Mouse (Mus musculus): ENCODE data around the gene Cth.

The Cth gene

DNA sequence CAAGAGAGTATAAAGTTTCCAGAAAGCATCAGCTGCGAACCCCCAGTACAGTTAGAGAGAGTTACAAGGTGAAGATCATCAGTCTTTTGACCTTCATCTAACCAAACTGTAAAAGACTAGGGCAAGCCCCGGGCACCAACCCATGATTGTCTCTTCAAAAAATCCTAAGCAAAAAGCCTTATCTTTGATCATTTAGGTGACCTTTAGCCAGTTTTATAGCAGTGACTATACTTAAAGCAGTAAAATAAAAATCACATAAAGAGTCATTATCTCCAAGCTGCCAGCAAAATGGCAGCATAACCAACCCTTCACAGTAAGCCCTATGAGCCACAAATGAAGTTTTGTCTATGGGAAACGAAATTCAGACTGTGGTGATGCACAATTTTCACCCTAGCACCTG is 14.6 kb downstream of the Cth start:
- DNase-seq: no peak

DNA sequence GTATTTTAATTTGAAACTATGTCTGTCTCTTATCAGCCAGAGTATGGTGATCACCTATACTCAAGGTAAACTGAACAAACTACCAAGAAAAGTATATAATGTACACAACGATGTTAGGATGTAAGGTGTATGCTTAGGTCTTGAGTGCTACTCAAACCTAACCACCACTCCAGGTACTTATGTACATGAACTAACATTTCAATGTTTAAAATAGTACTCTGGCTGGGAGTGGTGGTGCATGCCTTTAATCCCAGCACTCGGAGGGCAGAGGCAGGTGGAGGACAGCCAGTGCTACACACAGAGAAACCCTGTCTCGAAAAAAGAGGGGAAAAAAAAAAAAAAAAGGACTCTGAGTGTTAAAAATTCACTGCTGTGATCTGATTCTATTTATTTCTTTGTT is 16.7 kb downstream of the Cth start:
- DNase-seq: no peak

DNA sequence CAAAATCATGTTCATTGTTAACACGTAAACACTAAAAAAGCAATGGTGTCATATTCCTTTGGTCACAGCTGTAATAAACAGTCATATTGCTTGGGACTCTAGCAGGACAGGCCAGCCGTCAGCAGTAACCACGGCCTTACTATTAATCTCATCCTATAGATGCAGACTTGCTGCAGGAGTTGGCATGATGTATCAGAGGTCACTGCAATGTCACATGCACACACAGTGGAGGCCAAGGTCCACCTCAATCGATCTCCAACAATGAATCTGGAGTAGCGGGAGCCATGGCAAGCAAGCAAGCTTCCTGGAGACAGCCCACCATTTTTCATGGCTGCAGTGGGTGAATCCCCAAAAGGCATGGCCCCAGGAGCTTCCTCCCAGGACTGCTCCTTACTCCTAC is 23.2 kb downstream of the Cth start:
- no peak for DNase-seq

DNA sequence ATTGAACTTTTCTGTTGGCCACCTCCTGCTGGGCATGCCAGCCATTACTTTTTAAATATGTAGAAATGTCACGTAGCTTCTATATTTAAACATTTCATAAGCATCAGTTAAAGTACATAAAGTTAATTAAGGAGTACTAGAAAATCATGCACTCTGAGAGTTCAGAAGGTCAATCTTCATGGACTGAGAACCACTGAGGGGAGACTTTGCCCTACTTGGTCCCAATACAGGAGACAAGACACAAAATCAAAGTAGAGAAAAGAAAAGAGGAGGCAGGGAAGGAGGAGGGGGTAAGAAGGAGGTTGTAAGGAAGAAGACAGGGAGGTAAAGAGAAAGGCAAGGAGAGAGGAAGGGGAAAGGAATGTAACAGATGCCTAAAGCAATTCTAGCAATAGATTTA is 24.9 kb downstream of the Cth start:
- DNase-seq: no peak

DNA sequence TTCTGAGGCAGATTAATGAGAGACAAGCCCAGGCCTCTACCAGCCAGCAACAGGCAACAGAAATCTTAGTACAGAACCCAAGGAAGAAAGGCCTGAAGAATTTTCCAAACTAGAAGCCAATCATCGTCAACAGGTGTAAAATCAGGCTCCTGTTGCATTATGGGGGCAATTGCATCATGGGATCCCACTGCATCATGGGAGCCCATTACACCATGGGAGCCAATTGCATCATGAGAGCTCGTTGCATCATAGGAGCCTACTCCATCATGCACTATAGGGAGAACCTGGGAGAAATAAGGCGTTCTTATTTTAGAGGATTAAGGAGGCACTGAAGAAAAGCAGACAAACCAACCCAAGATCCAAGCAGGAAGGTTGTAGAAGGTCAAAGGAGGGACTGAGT is 27.2 kb downstream of the Cth start:
- no peak for DNase-seq

DNA sequence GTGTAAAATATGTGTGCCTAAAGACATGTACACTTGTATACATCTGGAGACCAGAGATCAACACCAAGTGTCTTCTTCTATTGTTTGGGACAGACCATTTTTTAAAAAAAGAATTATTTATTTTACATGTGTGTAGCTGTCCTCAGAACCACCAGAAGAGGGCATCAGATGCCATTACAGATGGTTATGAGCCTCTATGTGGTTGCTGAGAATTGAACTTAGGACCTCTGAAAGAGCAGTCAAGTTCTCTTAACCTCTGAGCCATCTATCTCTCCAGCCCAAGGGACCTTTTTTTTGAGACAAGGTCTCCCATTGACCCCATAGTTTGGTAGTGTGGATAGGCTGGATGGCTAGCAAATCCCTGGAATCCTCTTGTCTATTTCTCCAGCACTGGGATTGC is 33.1 kb downstream of the Cth start:
- DNase-seq: no peak

DNA sequence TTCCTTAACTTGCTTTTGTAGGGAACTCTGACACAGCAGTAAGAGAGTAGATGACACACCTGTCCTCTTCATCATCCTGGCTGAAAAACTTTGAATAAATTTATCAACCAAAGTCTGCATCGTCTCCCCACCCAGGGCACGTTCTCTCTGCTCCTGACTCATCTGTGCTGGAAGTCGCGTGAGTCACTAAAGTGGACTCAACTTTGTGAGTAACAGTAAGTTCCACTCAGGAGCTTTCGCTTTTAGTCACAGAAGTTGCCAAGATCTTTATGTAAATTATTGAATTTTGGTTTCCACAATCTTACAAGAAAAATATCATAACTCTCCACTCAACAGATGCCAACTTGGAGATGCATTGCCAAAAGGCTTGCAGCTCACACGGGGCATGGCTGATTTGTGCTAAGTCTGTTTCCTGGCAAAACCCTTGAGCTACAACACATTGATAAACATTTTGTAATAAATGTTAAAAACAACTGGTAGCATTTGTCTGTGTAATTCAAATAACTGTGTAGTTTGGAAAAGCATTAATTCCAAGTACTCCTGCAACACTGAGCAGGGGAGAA is 40.7 kb downstream of the Cth start:
- DNase-seq: no peak

DNA sequence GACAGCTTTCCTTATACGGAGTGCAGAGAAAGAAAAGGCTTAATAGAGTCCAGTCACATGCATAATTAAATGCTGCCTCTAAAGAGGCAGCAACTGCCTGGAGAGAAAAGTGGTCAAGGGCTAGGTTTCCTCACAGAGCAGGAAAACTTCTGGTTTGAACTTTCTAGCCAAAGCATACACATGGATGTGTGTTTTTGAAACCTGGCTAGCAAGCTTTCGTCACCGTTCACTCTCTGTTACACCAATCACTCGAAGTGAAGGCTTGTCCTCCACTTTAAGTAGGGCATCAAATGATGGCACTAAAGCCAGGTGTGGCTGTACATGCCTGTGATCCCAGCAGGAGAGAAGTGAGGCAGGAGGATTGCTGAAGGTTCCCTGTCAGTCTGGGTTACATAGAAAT is 41.8 kb downstream of the Cth start:
- no peak for DNase-seq

DNA sequence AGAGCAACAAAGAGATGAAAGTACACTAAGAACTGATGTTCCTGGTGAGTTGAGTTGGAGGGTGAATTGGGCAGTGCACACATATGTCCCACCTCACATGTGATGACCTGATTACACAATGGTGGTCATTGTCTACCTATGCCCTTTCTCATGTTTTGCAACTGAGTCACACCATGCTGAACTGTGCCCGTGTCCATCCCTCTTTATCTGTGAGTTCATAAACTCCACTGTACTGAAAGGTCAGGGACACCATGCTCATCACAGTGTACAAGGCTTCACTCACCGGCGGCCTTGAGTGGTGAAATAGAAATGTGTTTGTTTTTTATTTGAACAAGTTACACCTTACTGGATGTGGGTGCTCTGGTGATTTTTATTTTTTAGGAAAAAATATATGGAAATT is 42.9 kb downstream of the Cth start:
- no peak for DNase-seq

DNA sequence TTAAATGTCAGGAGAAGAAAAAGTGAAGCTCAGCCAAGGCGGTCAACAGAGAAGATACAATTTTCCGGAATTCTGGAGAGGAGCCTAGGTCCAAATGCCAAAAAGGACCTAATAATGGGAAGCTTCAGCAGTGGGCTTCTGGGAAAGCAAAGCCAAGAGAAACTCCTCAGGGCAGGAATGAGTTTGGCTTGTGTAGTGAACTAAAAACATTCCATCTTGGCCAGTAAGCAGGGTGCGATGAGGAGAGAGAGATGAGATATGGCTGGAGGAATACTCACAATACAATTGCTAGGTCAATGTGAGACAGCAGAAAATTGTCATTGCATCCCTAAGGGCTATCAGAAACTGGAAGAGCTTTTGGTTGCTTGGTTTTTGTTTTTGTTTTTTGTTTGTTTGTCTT is 43.9 kb downstream of the Cth start:
- DNase-seq: no peak

DNA sequence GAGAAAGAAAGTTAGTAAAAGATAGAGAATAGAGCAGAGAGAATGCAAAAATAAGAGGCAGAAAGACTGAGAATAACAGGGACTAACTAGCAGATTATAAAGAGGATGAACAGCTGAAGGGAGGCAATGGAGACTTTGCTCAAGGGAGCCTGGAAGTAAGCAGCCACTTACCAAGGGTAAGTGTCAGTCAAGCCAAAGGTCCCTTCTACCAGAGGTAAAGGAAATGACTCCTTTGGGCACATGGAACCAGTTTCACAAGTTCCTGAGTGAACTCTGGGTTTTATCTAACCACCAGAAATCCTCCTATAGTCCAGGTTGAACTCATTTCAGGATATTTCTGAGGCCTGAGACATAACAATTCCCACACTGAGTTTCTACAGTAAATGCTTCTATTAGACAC is 47.0 kb downstream of the Cth start:
- DNase-seq: no peak

DNA sequence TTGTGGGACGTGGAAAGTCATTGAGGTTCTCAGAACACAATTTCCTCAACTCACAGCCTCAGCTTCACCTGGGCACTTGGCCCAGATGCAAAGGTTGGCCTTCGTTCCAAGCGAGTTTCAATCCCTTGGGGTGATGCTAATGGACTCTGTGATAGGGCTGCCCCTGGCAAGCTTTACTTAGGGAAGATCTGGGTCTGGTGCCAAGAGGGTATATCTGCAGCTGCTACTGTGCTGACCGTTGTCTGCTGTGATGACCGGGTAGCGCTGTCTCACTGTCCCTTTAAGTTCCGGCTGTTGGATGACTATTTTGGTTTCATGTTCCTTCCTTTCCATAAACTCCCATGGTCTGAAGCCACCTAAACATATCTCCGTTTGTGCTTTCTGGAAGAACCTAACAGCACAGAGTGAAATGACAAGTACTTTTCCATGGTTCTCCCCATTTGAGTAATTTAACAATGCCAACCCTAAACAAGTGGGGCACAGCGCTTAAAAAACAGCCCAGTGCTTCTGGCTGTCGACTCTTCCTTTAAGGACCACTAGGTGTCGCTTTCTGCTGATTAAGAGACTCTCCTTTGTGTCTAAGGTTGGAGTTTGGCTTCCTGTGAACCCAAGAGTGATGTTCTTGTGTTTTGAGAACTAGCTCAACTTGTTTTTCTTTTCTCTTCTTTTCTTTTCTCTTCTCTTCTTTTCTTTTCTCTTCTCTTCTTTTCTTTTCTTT is 48.3 kb downstream of the Cth start:
- DNase-seq: peak; percentile 59

DNA sequence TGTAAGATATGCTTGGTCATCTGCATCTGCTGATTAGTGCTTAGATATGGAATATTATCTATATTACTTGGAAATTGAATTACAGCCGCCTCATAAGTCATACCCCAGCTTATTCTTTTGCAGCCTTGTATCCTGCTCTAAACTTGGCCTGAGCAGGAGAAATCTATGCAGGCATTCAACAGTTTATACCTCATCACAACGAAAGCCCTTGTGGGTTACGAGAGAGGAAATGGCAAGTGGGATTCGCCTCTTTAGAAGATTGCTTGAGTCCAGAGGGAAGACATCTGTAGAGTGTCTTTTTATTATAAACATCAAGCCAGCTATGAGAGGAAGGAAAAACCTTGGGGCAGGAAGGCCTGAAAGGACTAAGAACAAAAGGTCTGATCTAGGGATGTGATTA is 52.0 kb downstream of the Cth start:
- no peak for DNase-seq

DNA sequence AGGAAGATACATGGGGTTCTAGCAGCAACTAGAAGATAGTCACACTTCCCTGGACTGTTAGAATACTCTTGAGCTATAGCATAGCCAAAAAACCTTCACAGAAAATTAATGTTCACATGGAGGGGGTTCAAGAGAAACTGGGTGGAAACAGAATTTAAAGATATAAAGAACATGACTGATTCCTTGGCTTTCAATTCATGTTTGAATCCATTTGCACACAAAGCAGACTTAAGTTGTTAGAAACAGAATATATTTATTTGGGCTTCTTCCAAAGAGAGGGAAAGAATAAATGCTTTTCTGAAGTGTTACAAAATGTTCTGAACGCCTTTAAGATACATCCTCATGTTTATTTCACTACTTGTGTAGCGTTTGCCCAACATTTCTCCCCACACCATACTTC is 57.0 kb downstream of the Cth start:
- DNase-seq: no peak

DNA sequence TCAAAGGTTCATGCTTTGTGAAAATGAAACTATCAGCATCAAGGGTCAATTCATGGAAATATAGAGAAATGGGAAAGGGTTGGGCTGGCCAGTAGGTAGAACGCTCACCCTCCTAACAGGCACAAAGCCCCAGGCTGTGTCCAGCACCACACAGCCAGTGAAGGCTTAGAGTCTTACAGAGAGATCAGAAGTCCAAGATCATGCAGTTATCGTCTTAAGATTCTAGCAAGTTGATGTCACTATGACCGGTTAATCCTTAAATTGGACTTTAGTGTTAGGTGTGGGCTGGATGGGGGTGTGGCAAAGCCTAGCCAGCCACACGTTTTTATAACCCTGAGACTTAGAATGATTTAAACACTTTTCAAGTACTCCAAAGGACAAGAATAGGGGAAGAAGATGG is 58.6 kb downstream of the Cth start:
- no peak for DNase-seq

DNA sequence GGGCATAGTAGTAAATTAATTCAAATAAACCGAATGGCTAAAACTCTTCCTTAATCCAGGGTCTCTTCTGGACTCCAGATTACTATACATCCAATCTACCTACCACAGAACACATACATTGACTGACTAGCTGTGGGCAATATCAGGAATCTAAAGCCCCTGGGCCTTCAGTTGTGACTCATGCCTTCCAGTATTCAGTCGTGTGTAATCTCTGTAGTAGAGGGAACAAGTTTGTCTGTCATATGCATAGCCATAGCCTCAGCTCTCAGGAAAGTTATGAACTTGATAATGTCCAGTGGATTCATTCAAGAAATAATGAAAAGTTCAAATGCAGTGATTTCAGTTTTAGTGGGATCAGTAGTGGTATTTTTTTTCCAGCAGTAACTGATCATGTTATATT is 59.0 kb downstream of the Cth start:
- DNase-seq: no peak

DNA sequence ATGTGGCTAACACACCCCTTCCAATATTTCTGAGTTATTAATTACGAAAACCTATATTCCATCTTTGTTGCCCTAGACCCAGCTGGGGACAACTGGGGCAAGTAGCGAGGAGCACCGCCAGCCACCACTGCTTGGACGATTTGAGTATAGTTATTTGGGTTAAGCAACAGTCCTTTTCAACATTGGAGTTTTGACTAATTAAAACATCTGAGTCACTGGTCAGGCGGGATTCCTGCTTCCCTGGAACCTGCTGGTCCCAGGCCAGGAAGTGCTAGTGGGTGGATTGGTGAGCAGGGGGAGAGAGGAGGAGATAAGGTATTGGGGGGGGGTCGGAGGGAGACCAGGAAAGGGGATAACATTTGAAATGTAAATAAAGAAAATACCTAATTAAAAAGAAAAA is 59.4 kb downstream of the Cth start:
- DNase-seq: no peak

DNA sequence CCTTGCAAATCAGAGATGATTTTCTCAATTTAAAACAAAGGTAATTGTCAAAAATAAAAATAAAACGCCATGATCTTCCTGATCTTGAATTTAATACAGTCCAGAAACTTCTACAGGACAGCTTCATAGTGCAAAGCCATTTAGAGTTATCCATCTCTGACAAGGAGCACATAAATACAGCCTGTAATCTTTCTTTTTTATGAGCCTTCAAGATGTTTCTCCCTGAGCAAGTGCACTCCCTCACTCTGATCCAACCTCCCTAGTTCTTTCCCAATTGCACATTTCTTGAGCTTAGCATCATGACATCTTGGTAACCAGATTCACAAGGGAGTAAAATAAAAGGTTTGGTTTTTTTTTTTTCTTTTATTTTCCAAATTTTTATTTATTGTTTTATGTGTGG is 72.1 kb downstream of the Cth start:
- no peak for DNase-seq

DNA sequence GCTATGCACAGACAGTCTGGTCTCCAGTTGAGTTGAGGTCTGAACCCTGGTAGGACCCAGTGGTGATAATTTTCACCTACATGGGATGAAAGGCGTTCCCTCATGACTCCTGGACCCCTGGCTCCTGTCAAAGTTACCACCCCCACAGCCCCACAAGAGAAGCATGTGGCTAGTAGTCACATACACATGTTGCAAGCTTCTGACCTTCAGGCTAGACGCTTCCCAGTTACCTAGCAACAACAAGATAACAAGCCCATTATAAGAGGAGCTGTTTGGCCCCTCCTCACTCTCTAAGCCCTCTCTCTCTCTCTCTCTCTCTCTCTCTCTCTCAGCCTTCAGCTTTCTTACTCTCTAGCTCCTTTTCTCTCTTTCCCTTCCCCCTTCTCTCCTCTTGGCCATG is 76.4 kb downstream of the Cth start:
- no peak for DNase-seq

DNA sequence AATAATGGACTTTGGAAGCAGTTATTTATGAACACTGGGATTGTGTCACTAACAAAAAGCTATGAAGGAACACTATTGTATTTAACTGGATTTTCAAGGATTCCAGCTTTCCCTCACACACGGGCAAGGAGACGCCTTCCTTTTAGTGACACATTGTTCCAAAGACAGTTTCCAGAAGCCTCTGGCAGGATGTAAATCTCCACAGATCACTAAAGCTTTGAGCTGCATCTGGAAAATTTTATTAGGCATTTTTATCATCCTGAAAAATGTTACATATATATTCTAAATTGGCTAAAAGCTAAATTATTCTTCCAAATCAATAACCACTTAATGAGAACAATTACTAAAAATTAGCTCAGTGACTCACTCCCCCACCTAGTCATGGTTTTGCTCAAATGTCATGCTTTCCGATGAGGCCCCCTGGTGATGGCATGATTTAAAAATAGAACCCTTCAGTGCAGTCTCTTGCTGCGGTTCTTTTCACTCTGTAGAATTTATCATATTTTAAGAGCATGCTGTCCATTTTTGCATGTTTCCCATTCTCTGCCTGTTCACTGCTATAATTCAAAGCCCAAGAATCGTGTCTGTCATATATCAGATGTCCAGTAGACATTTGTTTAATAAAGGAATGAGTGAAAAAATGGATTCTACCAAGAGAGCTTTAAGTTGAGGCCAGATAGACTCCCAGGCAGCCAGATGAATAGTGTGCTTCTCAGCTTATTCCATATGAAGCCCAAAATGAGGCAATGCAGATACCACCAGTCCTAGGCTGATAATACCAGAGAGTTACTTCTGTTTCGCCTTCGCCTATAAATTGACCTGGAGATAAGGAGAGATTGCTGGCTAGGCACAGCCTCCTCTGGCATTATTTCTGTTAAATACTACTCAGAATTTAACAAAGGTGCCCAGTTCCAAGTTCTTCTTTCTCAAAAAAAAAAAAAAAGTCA is 77.3 kb downstream of the Cth start:
- DNase-seq: no peak
